Mouse (Mus musculus): ENCODE measurements around the gene Ppil1.
"Not testable (repeated sequence)": the region's sequence is repeated elsewhere in the genome, so short reads cannot be mapped to it uniquely, and the experiment has no call there.

- not testable (repeated sequence) for TF ChIP-seq CTCF, EP300 (IDR thresholded peaks at IDR 0.05; ENCODE audit: low read depth)
Observed at GRCm38 (mm10) chr17:29254784-29255183, 9.2 kb downstream of the Ppil1 start.

Measured in liver, postnatal 0 days (tissue).